Mouse (Mus musculus): ENCODE results near the gene Sec61a2. TPM values are rescaled to one million over a fixed set of nuclear protein-coding genes. Genes with fewer than 3 reads are reported as not detected.

Gene Sec61a2
- polyA plus RNA-seq, 1 experiment, result 23.3 TPM

DNA sequence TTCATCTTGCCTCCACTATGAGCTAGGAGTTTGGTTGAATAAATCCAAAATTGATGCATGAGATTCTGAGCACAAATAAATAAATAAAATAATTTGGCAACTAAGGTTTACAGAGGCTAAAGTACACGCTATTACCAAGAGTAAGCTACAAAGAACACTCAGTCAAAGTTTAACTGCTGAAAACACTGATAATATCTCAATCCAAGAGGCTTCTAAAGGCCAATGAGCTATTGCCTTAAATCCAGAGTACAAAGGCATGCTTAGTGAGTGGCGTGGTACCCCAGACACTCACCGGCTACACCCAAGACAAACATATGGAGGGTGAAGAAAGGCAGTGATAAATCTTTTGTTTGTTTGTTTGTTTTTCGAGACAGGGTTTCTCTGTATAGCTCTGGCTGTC lies 41.3 kb upstream of the Sec61a2 start:
- TF ChIP-seq CTCF (conservative IDR thresholded peaks at IDR 0.05; ENCODE audit: insufficient read depth, insufficient read length, low read depth, low read length) (no peak), POLR2A (IDR thresholded peaks at IDR 0.05; ENCODE audit: low read depth, low read length) (no peak)
- 58% methylated on average over 4 of the region's 4 CpGs for WGBS
- Histone ChIP-seq H3K27ac (ENCODE audit: insufficient read depth, low read depth, low read length) (0 out of 2 replicates have a peak overlapping the region, but pooled peaks have one; percentile 1), H3K4me3 (ENCODE audit: insufficient read depth, low read depth, low read length) (no peak overlapping the region), H3K36me3 (ENCODE audit: control insufficient read depth, insufficient read depth, low read length) (no peaks in the 10 kb centered on the region), H3K27me3 (replicated peaks; ENCODE audit: control insufficient read depth, insufficient read depth, low read length) (no peaks in the 10 kb centered on the region), H3K4me1 (ENCODE audit: control insufficient read depth, insufficient read depth, low read length) (0 out of 2 replicates have a peak, but pooled peaks cover 2% of the 10 kb centered on the region)
- DNase-seq, result peak; percentile 62

DNA sequence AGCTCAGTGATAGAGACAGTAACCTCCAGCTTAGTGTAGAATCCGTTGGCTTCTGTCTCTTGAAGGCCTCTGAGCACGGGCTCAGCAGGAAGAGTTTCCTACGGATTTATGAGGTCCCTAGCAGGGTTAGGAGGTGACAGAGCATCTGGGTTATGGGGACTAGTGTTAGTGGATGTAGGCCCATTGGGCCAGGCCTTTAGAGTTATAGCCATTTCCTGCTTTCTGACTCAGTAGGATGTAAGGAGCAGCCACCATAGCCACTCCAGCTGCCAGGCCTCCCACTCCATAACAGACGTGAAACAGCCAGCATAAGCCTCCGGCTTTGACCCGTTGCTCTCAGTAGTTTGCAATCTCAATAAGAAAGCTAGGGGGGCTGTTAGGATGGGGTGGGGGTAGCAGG lies 40.8 kb upstream of the Sec61a2 start:
- no peak overlapping the region for H3K27ac ChIP-seq (ENCODE audit: insufficient read depth, low read depth, low read length)
- WGBS, result 48% methylated on average over 6 of the region's 6 CpGs
- H3K27me3 ChIP-seq (replicated peaks; ENCODE audit: control insufficient read depth, insufficient read depth, low read length), result no peaks in the 10 kb centered on the region
- no peaks in the 10 kb centered on the region for H3K36me3 ChIP-seq (ENCODE audit: control insufficient read depth, insufficient read depth, low read length)
- H3K4me1 ChIP-seq (ENCODE audit: control insufficient read depth, insufficient read depth, low read length), result 0 out of 2 replicates have a peak, but pooled peaks cover 2% of the 10 kb centered on the region
- TF ChIP-seq CTCF (conservative IDR thresholded peaks at IDR 0.05; ENCODE audit: insufficient read depth, insufficient read length, low read depth, low read length), result no peak
- TF ChIP-seq POLR2A (IDR thresholded peaks at IDR 0.05; ENCODE audit: low read depth, low read length), result no peak
- DNase-seq, result no peak
- H3K4me3 ChIP-seq (ENCODE audit: insufficient read depth, low read depth, low read length), result no peak overlapping the region

- Histone ChIP-seq H3K36me3 (ENCODE audit: control insufficient read depth, insufficient read depth, low read length) (no peaks in the 10 kb centered on the region), H3K27me3 (replicated peaks; ENCODE audit: control insufficient read depth, insufficient read depth, low read length) (no peaks in the 10 kb centered on the region), H3K4me1 (ENCODE audit: control insufficient read depth, insufficient read depth, low read length) (0 out of 2 replicates have a peak, but pooled peaks cover 2% of the 10 kb centered on the region), H3K27ac (ENCODE audit: insufficient read depth, low read depth, low read length) (no peak overlapping the region), H3K4me3 (ENCODE audit: insufficient read depth, low read depth, low read length) (no peak overlapping the region)
- WGBS, result 52% methylated on average over 3 of the region's 3 CpGs
- no peak for DNase-seq
- no peak for TF ChIP-seq CTCF (conservative IDR thresholded peaks at IDR 0.05; ENCODE audit: insufficient read depth, insufficient read length, low read depth, low read length)
- no peak for TF ChIP-seq POLR2A (IDR thresholded peaks at IDR 0.05; ENCODE audit: low read depth, low read length)
Observed at GRCm38 (mm10) chr2:5934936-5935335, 39.7 kb upstream of the Sec61a2 start.

DNA sequence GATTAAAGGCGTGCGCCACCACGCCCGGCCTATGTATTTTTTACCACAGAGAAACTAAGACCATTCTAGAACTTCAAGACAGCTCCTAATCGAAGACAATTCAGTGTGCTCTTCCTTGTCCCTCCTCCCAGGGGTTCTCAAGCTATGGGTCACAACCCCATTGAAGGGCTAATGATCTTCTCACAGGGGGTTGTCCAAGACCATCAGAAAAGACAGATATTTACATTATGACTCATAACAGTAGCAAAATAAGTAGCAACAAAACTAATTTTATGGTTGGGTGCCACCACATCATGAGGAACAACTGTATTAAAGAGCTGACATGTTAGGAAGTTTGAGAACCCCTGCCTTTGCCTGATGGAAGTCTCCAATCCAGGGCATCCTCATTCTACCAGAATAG lies 36.7 kb upstream of the Sec61a2 start:
- Histone ChIP-seq H3K36me3 (ENCODE audit: control insufficient read depth, insufficient read depth, low read length) (no peaks in the 10 kb centered on the region), H3K27ac (ENCODE audit: insufficient read depth, low read depth, low read length) (no peak overlapping the region), H3K4me3 (ENCODE audit: insufficient read depth, low read depth, low read length) (no peak overlapping the region), H3K27me3 (replicated peaks; ENCODE audit: control insufficient read depth, insufficient read depth, low read length) (no peaks in the 10 kb centered on the region), H3K4me1 (ENCODE audit: control insufficient read depth, insufficient read depth, low read length) (0 out of 2 replicates have a peak, but pooled peaks cover 2% of the 10 kb centered on the region)
- TF ChIP-seq CTCF (conservative IDR thresholded peaks at IDR 0.05; ENCODE audit: insufficient read depth, insufficient read length, low read depth, low read length) (no peak), POLR2A (IDR thresholded peaks at IDR 0.05; ENCODE audit: low read depth, low read length) (no peak)
- WGBS, result 90% methylated on average over 5 of the region's 5 CpGs
- no peak for DNase-seq

GRCm38 (mm10) chr2:5930291-5931054 lies 35.2 kb upstream of the Sec61a2 start:
- H3K4me1 ChIP-seq (ENCODE audit: control insufficient read depth, insufficient read depth, low read length), result no peaks in the 10 kb centered on the region
- DNase-seq, result no peak
- no peak overlapping the region for H3K27ac ChIP-seq (ENCODE audit: insufficient read depth, low read depth, low read length)
- no peak overlapping the region for H3K4me3 ChIP-seq (ENCODE audit: insufficient read depth, low read depth, low read length)
- H3K36me3 ChIP-seq (ENCODE audit: control insufficient read depth, insufficient read depth, low read length), result no peaks in the 10 kb centered on the region
- no peaks in the 10 kb centered on the region for H3K27me3 ChIP-seq (replicated peaks; ENCODE audit: control insufficient read depth, insufficient read depth, low read length)
- TF ChIP-seq POLR2A (IDR thresholded peaks at IDR 0.05; ENCODE audit: low read depth, low read length) (no peak), CTCF (conservative IDR thresholded peaks at IDR 0.05; ENCODE audit: insufficient read depth, insufficient read length, low read depth, low read length) (no peak)
- WGBS, result 82% methylated on average over 18 of the region's 18 CpGs

DNA sequence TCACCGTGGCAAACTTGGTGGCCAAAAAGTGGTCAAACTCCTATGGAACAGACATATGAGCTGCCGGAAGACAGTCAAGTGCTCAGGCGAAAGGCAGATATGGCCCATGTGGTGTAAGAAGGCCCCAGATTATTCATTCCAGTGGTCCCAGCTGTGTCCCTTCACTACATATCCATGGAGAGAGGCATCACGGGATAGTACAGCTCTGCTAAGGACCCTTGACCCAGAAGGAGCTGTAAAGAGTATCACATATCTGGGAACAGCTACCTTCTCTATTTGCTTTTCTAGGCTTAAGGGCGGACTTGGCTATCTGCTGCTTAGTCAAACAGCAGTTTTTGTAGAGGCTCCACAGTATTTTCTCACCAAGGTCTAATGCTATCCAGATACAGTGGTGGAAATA lies 34.6 kb upstream of the Sec61a2 start:
- H3K4me1 ChIP-seq (ENCODE audit: control insufficient read depth, insufficient read depth, low read length), result no peaks in the 10 kb centered on the region
- no peak for TF ChIP-seq POLR2A (IDR thresholded peaks at IDR 0.05; ENCODE audit: low read depth, low read length)
- TF ChIP-seq CTCF (conservative IDR thresholded peaks at IDR 0.05; ENCODE audit: insufficient read depth, insufficient read length, low read depth, low read length), result no peak
- no peak for DNase-seq
- 84% methylated on average over 5 of the region's 5 CpGs for WGBS
- H3K27ac ChIP-seq (ENCODE audit: insufficient read depth, low read depth, low read length), result no peak overlapping the region
- no peaks in the 10 kb centered on the region for H3K36me3 ChIP-seq (ENCODE audit: control insufficient read depth, insufficient read depth, low read length)
- H3K4me3 ChIP-seq (ENCODE audit: insufficient read depth, low read depth, low read length), result no peak overlapping the region
- H3K27me3 ChIP-seq (replicated peaks; ENCODE audit: control insufficient read depth, insufficient read depth, low read length), result no peaks in the 10 kb centered on the region

DNA sequence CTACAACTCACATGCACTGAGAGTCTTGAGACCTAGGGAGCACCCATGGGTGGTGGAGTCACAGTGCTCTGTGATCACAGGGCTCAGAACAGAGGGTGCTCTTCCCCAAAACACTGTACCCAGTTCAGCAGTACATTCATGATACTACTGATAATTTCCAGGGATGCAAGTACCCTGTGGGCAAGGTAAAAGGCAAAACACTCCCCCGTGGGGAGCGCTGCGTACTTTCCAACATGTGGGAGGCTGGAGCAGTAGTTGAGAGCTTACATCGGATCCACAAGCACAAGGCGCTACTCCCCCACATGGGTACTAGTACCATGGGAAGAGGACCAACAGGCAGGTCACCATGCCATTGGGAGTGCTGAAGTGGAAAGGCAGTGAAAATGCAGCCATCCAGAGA lies 32.2 kb upstream of the Sec61a2 start:
- H3K36me3 ChIP-seq (ENCODE audit: control insufficient read depth, insufficient read depth, low read length), result no peaks in the 10 kb centered on the region
- TF ChIP-seq POLR2A (IDR thresholded peaks at IDR 0.05; ENCODE audit: low read depth, low read length) (no peak), CTCF (conservative IDR thresholded peaks at IDR 0.05; ENCODE audit: insufficient read depth, insufficient read length, low read depth, low read length) (no peak)
- H3K27ac ChIP-seq (ENCODE audit: insufficient read depth, low read depth, low read length), result no peak overlapping the region
- WGBS, result 74% methylated on average over 5 of the region's 5 CpGs
- no peaks in the 10 kb centered on the region for H3K4me1 ChIP-seq (ENCODE audit: control insufficient read depth, insufficient read depth, low read length)
- no peak overlapping the region for H3K4me3 ChIP-seq (ENCODE audit: insufficient read depth, low read depth, low read length)
- DNase-seq, result no peak
- H3K27me3 ChIP-seq (replicated peaks; ENCODE audit: control insufficient read depth, insufficient read depth, low read length), result no peaks in the 10 kb centered on the region
